Mouse (Mus musculus): Measurements from ENCODE around the gene Tmx4. TPM values are rescaled to one million over a fixed set of nuclear protein-coding genes. Genes with fewer than 3 reads are reported as not detected.
A peak's percentile ranks its signal among the peaks of the same experiment; 100 is the strongest.
"Not testable (repeated sequence)": the region's sequence is repeated elsewhere in the genome, so short reads cannot be mapped to it uniquely, and the experiment has no call there.

Gene Tmx4
- total and polyA plus RNA-seq, 3 experiments, result 8.3 to 9.5 TPM; not detected in 1

DNA sequence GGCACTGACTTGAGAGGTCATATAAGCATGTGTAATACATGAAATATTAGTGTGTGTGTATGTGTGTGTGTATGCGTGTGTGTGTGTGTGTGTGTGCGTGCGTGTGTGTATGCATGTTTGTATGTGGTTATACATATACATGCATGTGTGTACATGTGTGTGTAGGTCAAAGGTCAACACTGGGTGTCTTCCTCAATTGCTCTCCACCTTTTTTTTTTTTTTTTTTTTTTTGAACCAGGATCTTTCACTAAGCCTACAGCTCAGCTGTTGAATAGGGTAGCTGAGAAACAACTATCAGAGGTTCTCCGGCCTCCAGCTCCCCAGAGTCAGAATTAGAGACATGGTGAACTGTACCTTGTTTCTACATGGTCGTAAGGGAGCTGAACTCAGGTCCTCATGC lies 2.6 kb downstream of the Tmx4 start:
- H3K4me1 ChIP-seq (ENCODE audit: control insufficient read depth in 1 of 2, insufficient read depth in 2 of 2, low read length in 2 of 2), result peaks cover 6 to 15% of the 10 kb centered on the region in 2 experiments
- H3K27me3 ChIP-seq (ENCODE audit: control insufficient read depth in 1 of 2, insufficient read depth in 2 of 2, low read length in 2 of 2), result no peaks in the 10 kb centered on the region
- H3K9ac ChIP-seq (ENCODE audit: control insufficient read depth, low read depth, low read length, poor library complexity, severe bottlenecking), result no peak overlapping the region
- peak; percentile 57 for TF ChIP-seq ZNF384 (IDR thresholded peaks at IDR 0.05; ENCODE audit: low read depth, low read length)
- TF ChIP-seq ZMIZ1 (IDR thresholded peaks at IDR 0.05; ENCODE audit: low read depth, low read length), result no peak
- no peak for TF ChIP-seq NELFE (IDR thresholded peaks at IDR 0.05; ENCODE audit: low read depth, low read length)
- TF ChIP-seq MAX (IDR thresholded peaks at IDR 0.05; ENCODE audit: low read length), result no peak
- no peak overlapping the region for H3K4me3 ChIP-seq (ENCODE audit: control insufficient read depth in 1 of 2, insufficient read depth in 1 of 2, low read depth in 2 of 2, low read length in 2 of 2)
- no peaks in the 10 kb centered on the region for H3K9me3 ChIP-seq (replicated peaks; ENCODE audit: insufficient read depth, low read length)
- DNase-seq (ENCODE audit: low read depth, low spot score), result no peak
- H3K79me2 ChIP-seq (ENCODE audit: control insufficient read depth, insufficient read depth, low read length, poor library complexity), result peaks cover 5% of the 10 kb centered on the region; the same call in 1 of the 2 replicates
- no peak overlapping the region for H3K27ac ChIP-seq (ENCODE audit: control insufficient read depth, low read depth, low read length)
- peaks cover 3 to 19% of the 10 kb centered on the region in 2 experiments for H3K36me3 ChIP-seq (ENCODE audit: control insufficient read depth in 1 of 2, insufficient read depth in 2 of 2, low read length in 2 of 2)

DNA sequence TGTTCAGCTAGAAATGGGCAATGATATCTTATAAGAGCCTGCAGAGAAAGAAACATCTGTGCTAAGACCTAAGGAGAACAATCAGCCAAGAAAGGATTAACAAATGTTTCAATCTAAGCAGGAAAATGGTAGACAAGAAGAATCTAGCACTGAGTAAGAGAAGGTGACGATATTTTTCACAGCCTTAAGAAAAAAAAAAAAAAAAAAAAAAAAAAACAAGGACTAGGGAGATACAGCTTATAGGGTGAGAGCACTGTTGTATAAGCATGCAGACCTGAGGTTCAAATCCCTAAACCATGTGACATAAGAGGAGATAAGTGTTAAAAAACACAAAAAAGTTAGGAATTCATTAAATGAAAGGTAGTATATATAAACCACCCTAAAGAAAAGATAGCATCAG lies 3.5 kb downstream of the Tmx4 start:
- no peak overlapping the region for H3K4me3 ChIP-seq (ENCODE audit: control insufficient read depth in 1 of 2, insufficient read depth in 1 of 2, low read depth in 2 of 2, low read length in 2 of 2)
- H3K9ac ChIP-seq (ENCODE audit: control insufficient read depth, low read depth, low read length, poor library complexity, severe bottlenecking), result no peak overlapping the region
- TF ChIP-seq TBP (IDR thresholded peaks at IDR 0.05; ENCODE audit: low read depth, low read length) (no peak), MYB (IDR thresholded peaks at IDR 0.05; ENCODE audit: low read depth, low read length) (no peak), MAFK (IDR thresholded peaks at IDR 0.05; ENCODE audit: borderline replicate concordance, low read depth, low read length) (no peak), ZNF384 (IDR thresholded peaks at IDR 0.05; ENCODE audit: low read depth, low read length) (peak; percentile 60), POLR2AphosphoS2 (IDR thresholded peaks at IDR 0.05; ENCODE audit: low read length) (no peak), USF1 (IDR thresholded peaks at IDR 0.05; ENCODE audit: low read depth, low read length) (0 out of 2 replicates have a peak, but pooled peaks have one; percentile 7), MEF2A (IDR thresholded peaks at IDR 0.05; ENCODE audit: extremely low read depth, insufficient replicate concordance, low read depth, low read length, poor library complexity, severe bottlenecking) (no peak)
- H3K27ac ChIP-seq (ENCODE audit: control insufficient read depth, low read depth, low read length), result no peak overlapping the region
- H3K4me1 ChIP-seq (ENCODE audit: control insufficient read depth in 1 of 2, insufficient read depth in 2 of 2, low read length in 2 of 2), result peaks cover 2 to 15% of the 10 kb centered on the region in 2 experiments; a peak in 3 of 4 replicates
- peaks cover 3 to 17% of the 10 kb centered on the region in 2 experiments for H3K36me3 ChIP-seq (ENCODE audit: control insufficient read depth in 1 of 2, insufficient read depth in 2 of 2, low read length in 2 of 2)
- no peaks in the 10 kb centered on the region for H3K27me3 ChIP-seq (ENCODE audit: control insufficient read depth in 1 of 2, insufficient read depth in 2 of 2, low read length in 2 of 2)
- H3K9me3 ChIP-seq (replicated peaks; ENCODE audit: insufficient read depth, low read length), result no peaks in the 10 kb centered on the region
- DNase-seq (ENCODE audit: low read depth, low spot score), result no peak
- H3K79me2 ChIP-seq (ENCODE audit: control insufficient read depth, insufficient read depth, low read length, poor library complexity), result peaks cover 5% of the 10 kb centered on the region; the same call in 1 of the 2 replicates

DNA sequence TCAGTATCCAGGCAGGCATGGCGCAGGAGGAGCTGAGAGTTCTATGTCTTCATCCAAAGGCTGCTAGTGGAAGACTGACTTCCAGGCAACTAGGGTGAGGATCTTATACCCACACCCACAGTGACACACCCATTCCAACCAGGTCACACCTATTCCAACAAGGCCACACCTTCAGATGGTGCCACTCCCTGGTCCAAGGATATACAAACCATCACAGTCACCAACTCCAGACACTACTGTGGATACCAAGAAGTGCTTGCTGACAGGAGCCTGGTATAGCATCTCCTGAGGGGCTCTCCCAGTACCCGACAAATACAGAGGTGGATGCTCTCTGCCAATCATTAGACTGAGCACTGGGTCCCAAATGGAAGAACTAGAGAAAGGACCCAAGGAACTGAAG lies 15.4 kb downstream of the Tmx4 start:
- H3K4me3 ChIP-seq (ENCODE audit: control insufficient read depth in 1 of 2, insufficient read depth in 1 of 2, low read depth in 2 of 2, low read length in 2 of 2); H3K9ac ChIP-seq (ENCODE audit: control insufficient read depth, low read depth, low read length, poor library complexity, severe bottlenecking): not testable (repeated sequence)

More for the DNA sequence above, 15.4 kb downstream of the Tmx4 start:
- H3K36me3 ChIP-seq (ENCODE audit: control insufficient read depth in 1 of 2, insufficient read depth in 2 of 2, low read length in 2 of 2); H3K27me3 ChIP-seq (ENCODE audit: control insufficient read depth in 1 of 2, insufficient read depth in 2 of 2, low read length in 2 of 2); H3K4me1 ChIP-seq (ENCODE audit: control insufficient read depth in 1 of 2, insufficient read depth in 2 of 2, low read length in 2 of 2); DNase-seq (ENCODE audit: low read depth, low spot score); H3K79me2 ChIP-seq (ENCODE audit: control insufficient read depth, insufficient read depth, low read length, poor library complexity); H3K9me3 ChIP-seq (replicated peaks; ENCODE audit: insufficient read depth, low read length); H3K27ac ChIP-seq (ENCODE audit: control insufficient read depth, low read depth, low read length): not testable (repeated sequence)

Data from MEL (cell line).